Mouse (Mus musculus) adrenal gland, adult 2 months (tissue): Measurements from ENCODE around the gene Sart1. TPM values are rescaled to one million over a fixed set of nuclear protein-coding genes. Genes with fewer than 3 reads are reported as not detected.
"Not testable (repeated sequence)": the region's sequence is repeated elsewhere in the genome, so short reads cannot be mapped to it uniquely, and the experiment has no call there.

Experiments
- DNase-seq: peaks from one replicate; pipeline ENCODE4 v3.0.0; 2021
- polyA plus RNA-seq: library from polyadenylated mRNA; depleted of rRNA; stranded (reverse); fragments of >200 nt; gene quantifications from 2 replicates; pipeline ENCODE4 v1.2.3, GENCODE M21; 2012
- total RNA-seq, 2 experiments: library from RNA; stranded (reverse); gene quantifications; 2 replicates each; pipeline ENCODE4 v1.2.3; 2021

Gene Sart1
- total and polyA plus RNA-seq, 3 experiments, result 8.1 to 88.9 (median 72.2) TPM

DNA sequence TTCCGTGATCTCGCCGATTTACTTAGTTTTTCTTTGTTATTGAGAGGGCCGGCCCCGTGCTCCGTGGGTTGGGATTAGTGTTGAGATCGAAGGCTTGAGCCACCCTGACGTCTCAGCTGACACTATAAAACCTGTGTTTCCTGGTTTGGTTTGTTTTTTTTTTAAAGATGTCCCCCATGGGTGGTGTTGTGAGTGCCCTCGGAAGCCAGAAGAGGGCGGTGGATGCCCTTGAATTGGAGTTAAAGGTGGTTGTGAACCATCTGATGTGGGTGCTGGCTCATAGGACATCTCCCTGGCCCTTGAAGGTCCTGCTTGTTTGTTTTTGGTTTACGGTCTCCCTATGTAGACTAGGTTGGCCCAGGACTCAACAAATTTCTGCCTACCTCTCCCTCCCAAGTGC lies 21.0 kb downstream of the Sart1 start:
- DNase-seq, result no peak

GRCm38 (mm10) chr19:5367053-5367359 lies 21.5 kb downstream of the Sart1 start, which contains the start of gene Banf1:
Gene Banf1, minus strand, starts transcription at chr19:5367168.
- no peak for DNase-seq

- peak; percentile 96 for DNase-seq
These were observed 22.1 kb downstream of the Sart1 start, which contains the start of gene Eif1ad for GRCm38 (mm10) chr19:5366175-5367052. Gene Eif1ad, plus strand, starts transcription at chr19:5366741.

DNA sequence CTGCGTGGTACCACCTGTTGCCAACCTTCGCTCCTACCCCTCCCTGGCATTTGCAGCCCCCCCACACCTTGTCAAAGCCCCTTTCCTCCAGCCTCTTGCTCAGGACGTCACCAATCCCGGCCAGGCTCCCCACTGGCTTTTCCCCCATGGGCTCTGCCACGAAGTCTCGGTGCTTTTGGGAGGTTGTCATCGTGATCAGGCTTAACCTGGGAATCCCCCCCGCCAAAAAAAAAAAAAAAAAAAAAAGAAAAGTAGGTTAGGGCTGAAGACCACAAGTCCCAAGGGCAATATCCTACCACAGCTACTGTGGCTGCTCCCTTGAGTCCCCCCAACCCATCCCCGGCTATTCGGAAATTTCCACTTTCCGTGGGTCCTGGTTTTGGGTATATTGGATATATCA lies 22.8 kb downstream of the Sart1 start:
- DNase-seq, result no peak

GRCm38 (mm10) chr19:5364124-5364523 lies 24.4 kb downstream of the Sart1 start:
- peak; percentile 9 for DNase-seq

DNA sequence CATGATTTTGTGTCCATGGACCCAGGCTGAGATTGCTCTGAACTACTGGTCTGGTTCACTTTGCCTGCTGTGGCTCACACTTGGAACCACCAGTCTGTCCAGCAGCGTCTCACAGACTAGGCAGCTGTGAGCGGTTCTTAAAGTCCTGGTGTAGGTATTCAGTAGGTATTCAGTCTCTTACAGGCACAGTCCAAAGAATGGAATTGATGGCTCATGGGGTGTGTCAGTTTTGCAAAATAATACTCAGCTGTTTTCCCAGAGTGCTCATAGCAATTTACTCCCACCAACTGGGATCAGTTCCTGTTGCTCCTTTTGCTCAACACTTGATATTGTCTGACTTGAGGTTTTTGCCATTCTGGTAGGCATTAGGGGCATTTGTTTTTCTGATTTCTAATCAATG lies 26.3 kb downstream of the Sart1 start:
- DNase-seq, result no peak

GRCm38 (mm10) chr19:5356080-5356479 lies 32.4 kb downstream of the Sart1 start:
- DNase-seq, result no peak

- DNase-seq, result no peak
These were observed 34.9 kb downstream of the Sart1 start for GRCm38 (mm10) chr19:5353609-5354008.

DNA sequence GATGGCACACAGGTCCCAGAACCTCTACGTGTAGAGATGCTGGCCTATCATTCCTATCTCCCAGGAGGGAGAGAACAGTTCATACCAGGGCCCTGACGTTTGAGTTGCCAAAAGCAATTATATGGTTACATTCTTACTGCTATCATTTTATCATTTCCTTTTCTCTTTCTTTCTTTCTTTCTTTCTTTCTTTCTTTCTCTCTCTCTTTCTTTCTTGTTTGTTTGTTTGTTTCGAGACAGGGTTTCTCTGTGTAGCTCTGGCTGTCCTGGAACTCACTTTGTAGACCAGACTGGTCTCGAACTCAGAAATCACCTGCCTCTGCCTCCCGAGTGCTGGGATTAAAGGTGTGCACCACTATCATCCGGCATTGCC lies 39.0 kb downstream of the Sart1 start, which contains the start of gene Cst6:
Gene Cst6 (minus strand): TSS at position 73 of the 372 bp plus-strand sequence.
- DNase-seq, result not testable (repeated sequence)

GRCm38 (mm10) chr19:5348526-5349501 lies 39.7 kb downstream of the Sart1 start:
- peak; percentile 38 for DNase-seq

GRCm38 (mm10) chr19:5348064-5348463 lies 40.4 kb downstream of the Sart1 start:
- no peak for DNase-seq

DNA sequence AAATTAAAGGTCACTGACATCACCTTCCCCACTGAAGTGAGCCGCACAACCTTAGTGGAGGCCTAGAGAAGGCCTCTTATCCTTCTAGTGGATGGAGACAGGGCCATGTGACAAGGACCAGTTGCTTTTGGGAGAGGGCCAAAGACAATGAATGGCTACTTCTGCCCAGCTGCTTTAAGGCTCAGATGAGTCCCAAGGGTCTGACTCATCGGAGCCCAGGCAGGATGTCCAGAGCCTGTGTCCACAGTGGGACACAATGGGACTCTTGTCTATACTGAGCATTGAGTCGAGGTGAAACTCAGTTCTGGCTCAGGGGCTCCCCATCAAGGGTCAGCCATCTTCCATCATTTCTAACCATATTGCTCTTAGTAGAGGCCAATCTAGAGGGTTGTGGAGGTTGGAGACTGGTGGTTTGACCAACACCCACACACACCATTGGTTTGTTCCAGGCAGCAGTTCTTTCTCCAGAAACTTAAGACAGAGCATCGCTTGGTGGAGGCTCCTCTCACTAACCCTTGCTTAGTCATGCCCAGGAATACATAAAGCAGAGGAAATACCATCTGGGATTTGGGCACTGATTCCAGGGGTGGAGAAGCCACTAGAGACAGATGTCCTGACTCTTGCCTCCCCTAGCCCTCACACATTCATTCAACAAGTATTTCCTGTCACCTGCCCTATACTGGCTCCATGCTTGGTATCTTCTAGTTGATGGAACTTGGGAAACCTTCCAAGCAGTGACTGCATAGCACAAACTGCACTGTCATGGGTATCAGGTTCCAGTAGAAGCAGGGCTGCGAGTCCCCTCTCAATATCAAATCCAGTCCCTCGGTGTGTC lies 43.0 kb downstream of the Sart1 start:
- DNase-seq, result peak; percentile 10

GRCm38 (mm10) chr19:5341360-5341759 lies 47.1 kb downstream of the Sart1 start:
- DNase-seq, result no peak

GRCm38 (mm10) chr19:5337975-5338374 lies 50.5 kb downstream of the Sart1 start:
- peak; percentile 70 for DNase-seq

- DNase-seq, result no peak
These were observed 53.1 kb downstream of the Sart1 start, which contains the start of gene Catsper1 for GRCm38 (mm10) chr19:5335441-5335840. Gene Catsper1, plus strand, starts transcription at chr19:5335741.

DNA sequence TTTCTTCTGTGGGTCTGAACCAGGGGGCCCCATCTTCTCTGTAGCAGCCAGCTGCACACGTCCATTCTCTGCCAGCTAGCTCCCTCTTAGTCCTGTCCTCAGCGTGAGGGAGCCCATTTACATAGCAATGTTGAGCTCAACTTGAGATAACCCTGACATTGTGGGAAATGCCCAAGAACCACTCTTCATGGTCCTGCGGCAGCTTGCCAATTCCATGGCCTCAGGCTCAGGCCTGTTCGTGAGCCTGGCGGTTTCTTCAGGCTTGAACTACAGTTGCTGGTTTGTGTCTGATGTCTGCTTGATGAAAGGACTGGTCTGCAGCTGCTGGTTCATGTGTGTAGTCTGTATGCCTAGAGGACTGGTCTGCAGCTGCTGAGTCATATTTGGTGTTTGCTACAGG lies 53.8 kb downstream of the Sart1 start:
- no peak for DNase-seq

DNA sequence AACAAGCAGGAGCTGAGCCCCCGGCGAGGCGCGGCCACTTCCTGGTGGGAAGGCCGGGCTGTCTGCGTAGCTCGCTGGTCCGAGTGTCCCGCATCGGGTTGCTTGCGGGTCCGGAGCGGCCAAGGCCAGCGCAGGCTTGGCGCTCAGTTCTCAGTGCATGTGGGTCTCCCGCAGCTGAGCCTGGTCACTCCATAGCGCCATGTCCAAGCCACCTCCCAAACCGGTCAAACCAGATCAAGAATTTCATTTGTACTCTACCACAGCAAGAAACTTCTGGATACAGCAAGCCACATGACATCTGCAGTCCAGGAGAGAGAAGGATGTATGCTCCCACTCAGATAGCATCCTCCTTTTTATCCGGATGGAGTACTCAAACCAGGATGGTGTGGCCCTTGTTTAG lies 60.5 kb downstream of the Sart1 start:
- no peak for DNase-seq
